Mouse (Mus musculus): ENCODE measurements around the gene Tex26. TPM values are rescaled to one million over a fixed set of nuclear protein-coding genes. Genes with fewer than 3 reads are reported as not detected.
A peak's percentile ranks its signal among the peaks of the same experiment; 100 is the strongest.

The Tex26 gene
- total RNA-seq, 2 experiments from 2014 or later = not detected

GRCm38 (mm10) chr5:149434141-149434690, 5.2 kb upstream of the Tex26 start:
- DNase-seq = no peak

DNA sequence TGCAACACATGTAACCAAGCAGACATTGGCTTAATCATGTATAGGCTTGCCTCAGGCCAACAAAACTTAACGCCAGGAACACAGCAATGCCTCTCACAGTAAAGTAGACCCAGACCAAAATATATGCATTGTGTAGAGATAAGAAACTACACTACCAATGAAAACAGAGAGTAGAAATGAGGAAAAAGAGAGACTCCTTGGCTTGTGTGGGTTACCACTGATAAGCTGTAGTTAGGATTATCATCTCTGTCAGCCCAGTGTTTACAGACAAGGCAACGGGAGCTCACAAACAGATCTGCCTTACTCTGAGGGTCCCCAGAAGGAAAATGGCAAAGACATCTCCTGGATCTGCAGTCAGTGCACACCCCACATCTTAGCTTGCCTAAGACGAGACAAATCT, 2.9 kb upstream of the Tex26 start:
- DNase-seq = no peak

GRCm38 (mm10) chr5:149437150-149437549, 2.3 kb upstream of the Tex26 start:
- DNase-seq = no peak

DNA sequence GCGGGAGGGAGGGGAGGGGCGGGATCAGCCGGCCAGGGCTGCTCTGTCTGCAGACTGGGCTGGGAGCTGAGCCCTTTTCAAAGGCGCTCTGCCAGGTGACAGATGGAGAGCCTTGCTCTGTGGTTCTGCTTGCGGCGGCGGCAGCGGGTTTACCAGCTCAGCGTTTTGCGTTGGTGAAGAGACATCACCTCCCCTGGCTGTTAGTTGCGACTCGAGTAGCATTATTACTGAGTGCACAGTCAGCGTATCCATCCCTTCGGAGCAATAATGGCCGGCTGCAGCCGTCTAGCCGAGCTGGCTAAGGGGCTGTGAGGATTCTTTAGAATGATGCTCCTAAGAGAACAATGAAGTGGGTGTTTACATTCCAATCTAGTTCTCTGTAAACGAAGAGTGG, 717 bp downstream of the Tex26 start:
- DNase-seq = peak; percentile 67

GRCm38 (mm10) chr5:149441646-149442276, 2.3 kb downstream of the Tex26 start:
- no peak for DNase-seq

DNA sequence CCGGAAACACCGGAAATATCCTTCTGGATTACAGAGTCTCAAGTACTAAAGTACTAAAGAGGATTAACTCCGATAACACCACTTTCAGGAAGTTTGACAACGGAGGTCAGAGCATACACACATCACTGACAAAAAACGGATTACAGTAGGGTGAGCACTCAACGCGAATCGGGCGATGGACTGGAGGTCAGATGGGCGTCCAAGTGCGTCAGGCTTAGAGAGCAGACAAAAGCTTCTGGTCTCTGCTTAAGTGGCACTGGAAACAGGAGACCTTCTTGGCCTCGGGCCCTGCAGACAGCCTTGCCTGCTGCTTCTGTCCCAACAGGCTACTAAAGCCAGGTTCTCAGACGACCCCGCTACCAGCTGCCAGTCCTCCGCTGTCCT, 2.8 kb downstream of the Tex26 start:
- DNase-seq = no peak

DNA sequence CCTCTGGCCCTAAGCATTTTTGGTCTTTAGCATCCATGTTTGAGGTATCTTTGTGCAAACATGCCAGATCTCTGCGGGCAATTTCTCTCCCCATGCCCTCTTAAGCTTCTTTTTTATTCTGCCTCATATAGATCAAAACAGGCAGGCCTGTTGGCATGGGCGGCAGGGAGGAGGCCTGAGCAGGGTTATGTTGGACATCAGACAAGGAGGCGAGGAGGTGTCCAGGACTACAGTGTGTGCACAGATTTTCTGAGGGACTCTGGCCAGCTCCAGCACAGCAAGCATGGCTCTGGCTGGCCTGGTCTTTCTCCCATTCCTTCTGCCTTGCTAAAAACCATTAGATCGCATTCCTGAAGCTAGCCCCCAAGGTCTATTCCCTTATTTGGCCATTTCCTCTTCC, 5.0 kb downstream of the Tex26 start:
- DNase-seq = no peak

GRCm38 (mm10) chr5:149446495-149446894, 7.0 kb downstream of the Tex26 start:
- no peak for DNase-seq

- DNase-seq = no peak
These were observed 8.3 kb downstream of the Tex26 start for GRCm38 (mm10) chr5:149447733-149448132.

DNA sequence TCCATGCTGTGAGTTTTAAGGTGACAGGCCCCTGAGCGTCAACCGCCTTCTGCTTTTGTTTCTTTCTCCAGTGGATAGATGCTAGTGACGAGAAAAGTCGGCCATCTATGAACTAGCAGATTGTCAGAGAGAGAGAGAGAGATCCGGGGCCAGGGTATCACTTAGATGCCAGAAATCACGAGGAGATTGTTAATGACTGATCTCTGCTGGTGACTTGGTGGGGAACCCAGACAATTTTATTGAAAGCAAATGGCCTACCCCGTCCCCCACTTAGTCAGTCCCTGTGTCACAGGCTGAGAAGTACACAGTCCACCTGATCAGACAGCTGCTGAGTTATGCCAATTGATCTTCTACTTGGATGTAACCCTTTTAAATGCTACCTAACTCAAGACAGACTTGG, 9.9 kb downstream of the Tex26 start:
- no peak for DNase-seq

GRCm38 (mm10) chr5:149451209-149451681, 11.8 kb downstream of the Tex26 start:
- no peak for DNase-seq

- peak; percentile 40 for DNase-seq
These were observed 14.8 kb downstream of the Tex26 start for GRCm38 (mm10) chr5:149454281-149454680.

DNA sequence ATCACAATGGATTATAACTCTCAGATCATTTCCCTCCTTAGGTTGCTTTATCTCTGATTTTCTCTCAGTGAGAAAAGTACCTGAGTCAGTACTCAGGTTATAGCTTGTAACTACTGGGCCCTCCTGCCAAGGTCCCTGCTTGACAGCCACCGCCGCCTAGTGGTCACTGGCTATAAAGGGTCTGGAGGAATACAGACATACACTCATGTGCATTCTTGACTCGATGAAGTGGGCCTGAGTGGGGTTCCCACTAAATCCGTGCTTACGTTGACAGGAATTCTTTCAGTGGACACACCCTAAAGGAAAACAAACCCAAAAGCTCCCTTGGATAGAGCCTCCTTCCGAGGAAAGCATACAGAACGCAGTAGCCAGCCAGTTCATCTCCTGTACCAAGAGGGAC, 17.1 kb downstream of the Tex26 start:
- DNase-seq = no peak

DNA sequence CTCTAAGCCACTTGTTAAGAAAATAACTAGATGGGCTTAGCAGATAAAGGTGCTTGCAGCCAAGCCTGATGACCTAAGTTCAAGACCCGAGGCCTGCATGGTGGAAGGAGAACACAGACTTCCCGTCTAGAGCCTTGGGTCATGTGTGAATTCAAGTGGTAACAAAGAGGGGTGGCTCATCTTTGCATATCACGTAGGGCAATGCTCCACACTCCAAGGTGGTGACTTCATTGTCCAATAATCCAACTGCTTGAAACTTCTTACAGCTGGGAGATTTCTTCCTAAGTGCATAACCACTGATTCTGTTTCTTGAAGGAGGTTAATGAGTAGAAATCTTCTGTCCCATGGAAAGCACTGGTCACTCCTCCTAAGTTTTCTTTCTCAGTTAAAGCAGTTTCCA, 22.6 kb downstream of the Tex26 start:
- DNase-seq = no peak

DNA sequence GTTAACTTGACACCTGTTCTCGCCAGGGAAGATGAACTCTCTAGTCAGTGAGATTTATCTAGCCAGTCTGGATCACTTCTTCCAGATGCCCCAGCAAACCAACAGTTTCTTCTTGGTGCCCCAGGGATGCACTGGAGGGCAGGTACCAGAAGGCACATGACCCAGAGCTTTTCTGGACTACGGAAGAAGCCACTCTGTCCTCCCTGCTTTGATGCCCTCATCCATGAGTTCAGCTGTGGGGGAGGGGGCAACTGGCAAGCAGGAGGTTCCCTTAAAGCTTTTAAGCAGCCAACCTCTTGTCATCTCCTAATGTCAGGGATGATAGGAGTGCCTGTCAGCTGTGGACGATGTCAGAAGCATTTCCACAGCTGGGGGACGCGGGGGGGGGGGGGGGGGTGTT, 25.8 kb downstream of the Tex26 start:
- no peak for DNase-seq

- DNase-seq = no peak
These were observed 34.7 kb downstream of the Tex26 start for GRCm38 (mm10) chr5:149474142-149474541.

GRCm38 (mm10) chr5:149474701-149475468, 35.4 kb downstream of the Tex26 start:
- DNase-seq = no peak

DNA sequence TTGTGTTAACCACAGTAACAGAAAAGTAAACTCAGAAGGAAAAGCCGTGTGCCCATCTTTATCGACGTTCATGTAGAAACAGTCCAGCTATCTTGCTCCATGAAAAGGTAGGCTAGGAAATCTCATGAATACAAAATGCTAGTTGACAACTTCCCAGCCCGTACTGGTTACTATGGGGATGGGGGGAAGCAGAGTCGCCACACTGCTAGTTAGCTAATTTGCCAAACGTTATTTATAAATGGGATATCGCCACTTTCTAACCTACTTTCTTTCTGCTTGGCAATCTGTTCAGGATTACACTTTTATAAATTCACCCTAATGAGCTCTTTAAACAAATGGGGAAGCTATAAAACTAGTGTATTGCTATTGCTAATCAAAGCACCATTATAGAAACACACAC, 42.5 kb downstream of the Tex26 start:
- DNase-seq = no peak

DNA sequence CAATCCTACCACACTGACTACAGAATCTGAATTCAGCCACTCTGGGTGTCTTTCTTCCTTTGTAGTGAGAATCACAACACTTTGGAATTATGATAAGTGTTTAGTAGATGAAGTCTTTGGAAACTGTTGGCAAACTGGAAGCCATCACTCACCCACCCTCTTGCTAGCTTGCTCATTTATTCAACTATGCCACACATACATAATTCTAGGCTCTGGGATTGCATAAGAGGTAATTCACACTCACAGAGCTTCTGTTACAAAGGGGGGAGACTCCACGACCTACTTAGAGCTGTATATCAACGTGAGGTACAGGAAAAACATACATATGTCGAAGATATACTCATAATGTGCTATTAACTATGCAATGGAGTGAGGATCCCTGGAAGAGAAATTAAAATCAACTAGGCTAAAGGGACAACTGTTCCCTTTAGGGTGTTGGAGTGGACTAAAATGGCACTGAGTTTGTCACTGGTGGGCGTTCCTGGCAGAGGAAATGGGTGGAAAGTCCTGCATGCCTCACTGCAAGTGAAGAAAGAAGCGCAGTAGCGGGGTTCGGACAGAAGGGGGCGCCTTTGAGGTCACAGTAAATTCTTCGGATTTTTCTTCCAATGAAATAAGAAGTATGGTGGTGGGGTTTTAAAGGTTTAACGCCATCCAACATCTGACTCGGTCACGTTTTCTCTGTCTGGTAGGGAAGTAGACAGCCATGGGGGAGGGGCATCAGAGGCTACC, 44.0 kb downstream of the Tex26 start:
- DNase-seq = no peak

DNA sequence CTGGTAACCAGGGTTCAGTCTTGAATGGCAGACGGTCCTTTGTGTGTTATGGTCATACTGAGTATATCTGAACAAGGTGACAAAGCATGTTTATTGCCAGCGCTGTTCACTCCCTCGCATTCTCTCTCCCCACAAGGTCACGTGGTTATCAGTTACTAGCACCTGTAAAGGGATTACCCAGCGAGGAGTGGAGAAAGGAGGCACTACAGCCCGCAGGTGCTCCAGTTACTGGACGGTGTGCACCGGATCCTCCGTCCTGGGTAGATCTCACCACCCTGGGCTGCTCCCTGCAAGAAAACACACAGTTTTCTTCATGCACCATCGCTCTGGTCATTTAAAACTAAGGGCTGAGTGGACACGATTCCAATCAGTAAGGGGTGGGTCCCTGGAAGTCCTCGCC, 44.8 kb downstream of the Tex26 start:
- no peak for DNase-seq

- no peak for DNase-seq
These were observed 46.0 kb downstream of the Tex26 start for GRCm38 (mm10) chr5:149485447-149485846.

GRCm38 (mm10) chr5:149488360-149489021, 49.0 kb downstream of the Tex26 start:
- no peak for DNase-seq

Data from gastrocnemius, postnatal 25 days (tissue).